Mouse (Mus musculus): ENCODE results near the gene Odf4. TPM values are rescaled to one million over a fixed set of nuclear protein-coding genes. Genes with fewer than 3 reads are reported as not detected.
"Not testable (repeated sequence)": the region's sequence is repeated elsewhere in the genome, so short reads cannot be mapped to it uniquely, and the experiment has no call there.

Odf4 gene
- 0.57 and 0.73 TPM in 2 replicates for polyA plus RNA-seq (2015; fragmentation: Nextera tagmentation; extraction: Ambion mirVana)

DNA sequence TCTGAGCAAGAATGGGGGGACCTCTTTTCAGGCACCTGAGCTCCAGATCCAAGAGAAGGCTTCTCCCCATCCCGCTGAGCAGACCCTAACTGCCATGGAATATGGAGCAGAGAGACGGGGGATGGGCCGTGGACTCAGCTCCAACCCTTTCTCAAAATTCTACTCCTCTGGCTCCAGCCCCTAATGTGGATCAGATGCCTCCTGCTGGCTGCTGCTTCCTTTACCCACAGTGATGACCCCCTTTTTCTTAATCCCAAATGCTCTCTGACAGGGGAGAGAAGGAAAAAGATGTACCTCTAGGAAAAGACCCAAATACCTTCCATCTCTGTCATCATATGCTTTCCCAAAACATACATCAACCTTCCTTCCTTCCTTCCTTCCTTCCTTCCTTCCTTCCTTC, at the start of gene Odf4:
Odf4 (minus strand) TSS at position 101 of the 400 bp plus-strand sequence.
- no peak within 1 kb of the TSS for H3K27ac ChIP-seq
- 0 out of 2 replicates have a peak, but pooled peaks cover 3% of the 10 kb centered on the region for H3K4me1 ChIP-seq (replicated peaks)
- no peak within 1 kb of the TSS for H3K4me2 ChIP-seq (replicated peaks)
- H3K4me3 ChIP-seq (replicated peaks), result no peak within 1 kb of the TSS
- H3K9ac ChIP-seq (replicated peaks), result no peak within 1 kb of the TSS
- 77% methylated on average over 3 of the region's 3 CpGs for whole genome bisulfite sequencing
- ATAC-seq, result no peak
- H3K36me3 ChIP-seq, result no peaks in the 10 kb centered on the region
- no peaks in the 10 kb centered on the region for H3K9me3 ChIP-seq
- no peaks in the 10 kb centered on the region for H3K27me3 ChIP-seq

DNA sequence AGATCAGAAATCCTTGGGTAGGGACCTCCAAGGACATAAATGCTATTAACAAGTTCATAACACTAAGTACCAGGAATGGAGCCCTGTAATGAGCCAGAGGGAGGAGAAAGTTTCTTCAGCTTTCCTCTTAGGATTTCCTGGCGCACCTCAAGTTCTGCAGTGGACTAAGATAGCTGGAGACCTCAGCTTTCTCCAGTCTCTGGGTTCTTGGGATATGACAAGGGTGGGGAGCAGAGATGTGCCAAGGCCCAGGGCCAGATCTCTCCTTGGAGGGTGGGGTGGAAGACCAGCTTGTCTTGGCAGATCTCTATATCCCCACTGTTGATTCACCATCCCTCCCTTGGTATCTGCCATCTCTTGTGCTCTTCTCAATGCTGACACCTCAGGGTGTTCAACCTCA, 48.7 kb upstream of the Odf4 start:
- 0 out of 2 replicates have a peak, but pooled peaks cover 5% of the 10 kb centered on the region for H3K27me3 ChIP-seq
- H3K36me3 ChIP-seq, result no peaks in the 10 kb centered on the region
- peaks cover 12% of the 10 kb centered on the region for H3K4me1 ChIP-seq (replicated peaks)
- H3K27ac ChIP-seq, result no peak overlapping the region
- no peak for ATAC-seq
- WGBS, result 87% methylated on average over 1 of the region's 1 CpGs
- no peak overlapping the region for H3K4me3 ChIP-seq (replicated peaks)
- no peaks in the 10 kb centered on the region for H3K9me3 ChIP-seq
- no peak overlapping the region for H3K9ac ChIP-seq (replicated peaks)
- no peak overlapping the region for H3K4me2 ChIP-seq (replicated peaks)

DNA sequence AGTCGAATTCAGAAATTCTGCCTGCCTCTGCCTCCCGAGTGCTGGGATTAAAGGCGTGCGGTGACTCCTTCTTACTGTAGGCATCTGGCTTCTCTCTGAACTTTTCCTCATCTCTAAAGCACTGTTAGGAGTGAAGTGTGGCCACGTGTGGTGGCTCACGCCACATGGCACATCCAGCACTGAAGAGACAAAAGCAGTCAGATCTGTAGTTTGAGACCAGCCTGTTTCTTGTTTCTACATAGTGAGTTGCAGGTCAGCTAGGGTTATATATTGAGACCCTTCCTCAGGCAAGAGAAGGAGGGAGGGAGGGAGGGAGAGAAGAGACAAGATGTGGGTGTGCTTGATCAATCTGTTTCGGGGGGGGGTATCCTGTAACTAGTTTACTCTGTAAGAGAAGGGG, 48.2 kb upstream of the Odf4 start, which contains the start of gene Rangrf:
Rangrf (minus strand) TSS at position 101 of the 400 bp plus-strand sequence.
- no peaks in the 10 kb centered on the region for H3K9me3 ChIP-seq
- H3K27ac ChIP-seq, result no peak within 1 kb of the TSS
- H3K4me2 ChIP-seq (replicated peaks), result peak within 1 kb of the TSS; percentile 66
- ATAC-seq, result no peak
- peak within 1 kb of the TSS; percentile 45 for H3K4me3 ChIP-seq (replicated peaks)
- H3K36me3 ChIP-seq, result no peaks in the 10 kb centered on the region
- H3K4me1 ChIP-seq (replicated peaks), result peaks cover 12% of the 10 kb centered on the region
- H3K9ac ChIP-seq (replicated peaks), result 0 out of 2 replicates have a peak within 1 kb of the TSS, but pooled peaks have one; percentile 36
- H3K27me3 ChIP-seq, result 0 out of 2 replicates have a peak, but pooled peaks cover 5% of the 10 kb centered on the region
- 82% methylated on average over 7 of the region's 7 CpGs for WGBS

DNA sequence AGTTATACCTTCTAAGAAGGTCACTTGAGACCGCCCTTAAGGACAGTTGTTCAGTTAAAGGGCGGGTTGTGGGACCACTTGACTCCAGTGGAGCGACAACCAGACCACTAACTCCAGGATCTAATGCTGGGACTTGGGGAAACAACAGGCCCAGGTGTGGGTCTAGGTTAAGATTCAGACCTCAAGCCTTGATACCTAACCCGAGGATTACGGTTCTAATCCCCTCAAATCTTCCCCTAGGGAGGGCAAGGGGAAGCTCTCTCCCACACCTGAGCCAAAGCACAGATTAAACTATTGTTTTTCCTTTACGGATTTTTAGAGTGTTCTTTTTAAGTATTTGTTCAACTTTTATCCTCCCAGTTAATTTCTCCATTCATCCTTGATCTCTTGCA, 47.2 kb upstream of the Odf4 start:
- H3K36me3 ChIP-seq, result no peaks in the 10 kb centered on the region
- H3K27me3 ChIP-seq, result peaks cover 10% of the 10 kb centered on the region; the same call in 1 of the 2 replicates
- no peaks in the 10 kb centered on the region for H3K9me3 ChIP-seq
- peaks cover 12% of the 10 kb centered on the region for H3K4me1 ChIP-seq (replicated peaks)
- 25% methylated on average over 6 of the region's 6 CpGs for WGBS
- H3K9ac ChIP-seq (replicated peaks), result peak overlapping the region; percentile 36; the same call in 1 of the 2 replicates
- no peak overlapping the region for H3K27ac ChIP-seq
- peak overlapping the region; percentile 45 for H3K4me3 ChIP-seq (replicated peaks)
- no peak for ATAC-seq
- peak overlapping the region; percentile 66 for H3K4me2 ChIP-seq (replicated peaks)

DNA sequence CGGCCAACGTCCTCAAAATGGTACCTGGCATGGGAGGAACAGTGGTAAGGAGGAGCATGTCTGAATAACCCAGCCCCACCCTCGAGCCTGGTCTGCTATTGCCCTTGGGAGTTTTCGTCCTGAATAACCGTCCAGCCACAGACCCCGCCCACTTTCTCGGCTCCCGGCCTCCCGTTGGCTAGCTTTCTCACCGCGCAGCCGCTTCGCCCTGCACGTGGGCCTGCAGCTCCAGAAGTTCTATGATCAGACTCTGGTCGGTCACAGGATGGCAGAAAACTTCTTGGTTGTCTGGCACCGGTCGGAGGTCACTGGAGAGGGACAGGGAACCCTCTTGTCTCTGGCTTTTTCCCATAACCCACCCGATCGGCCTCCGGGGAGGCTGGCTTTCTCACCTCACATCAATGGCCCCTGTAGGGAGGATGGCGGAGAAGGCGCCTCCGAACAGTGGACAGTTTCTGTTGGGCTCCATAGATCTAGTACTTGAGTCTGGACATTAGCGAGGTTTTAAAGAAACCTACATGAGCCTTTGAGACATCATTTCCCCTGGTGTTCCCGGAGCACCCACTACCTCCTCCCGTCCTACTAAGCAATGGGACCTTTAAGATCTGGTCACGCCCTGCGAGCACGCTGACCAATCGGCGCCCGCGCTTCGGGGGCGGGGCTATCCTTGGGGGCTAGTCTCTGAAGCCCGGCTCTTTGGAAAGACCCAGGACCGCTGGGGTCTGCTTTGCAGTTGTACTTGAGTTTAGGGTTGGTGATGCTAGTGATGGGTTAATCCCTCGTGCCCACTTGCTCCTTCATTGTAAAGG, 46.6 kb upstream of the Odf4 start:
- WGBS, result under 1% methylated on average over 38 of the region's 38 CpGs

DNA sequence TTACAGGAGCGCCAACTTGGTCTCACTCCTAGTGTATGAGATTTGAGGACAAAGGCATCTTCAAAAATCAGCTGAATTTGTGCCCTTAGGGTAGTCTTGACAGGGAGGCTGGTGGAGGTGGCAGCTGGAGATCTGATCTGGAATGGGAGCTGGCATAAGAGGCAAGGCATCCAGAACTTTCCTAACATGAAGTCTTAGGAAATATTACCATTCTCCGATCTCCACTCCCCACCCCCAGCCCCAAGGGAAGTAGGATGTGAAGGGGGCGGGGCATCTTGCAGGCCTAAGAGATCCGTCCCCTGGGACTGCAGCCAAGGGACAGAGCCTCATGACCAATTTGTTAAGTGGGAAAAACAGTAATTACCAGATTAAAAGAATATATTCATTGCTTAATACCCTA, 43.4 kb upstream of the Odf4 start:
- Histone ChIP-seq H3K4me2 (replicated peaks) (no peak overlapping the region), H3K9me3 (no peaks in the 10 kb centered on the region), H3K36me3 (no peaks in the 10 kb centered on the region), H3K27ac (no peak overlapping the region), H3K4me3 (replicated peaks) (no peak overlapping the region), H3K27me3 (peaks cover 17% of the 10 kb centered on the region), H3K9ac (replicated peaks) (no peak overlapping the region), H3K4me1 (replicated peaks) (peaks cover 26% of the 10 kb centered on the region)
- WGBS, result 78% methylated on average over 4 of the region's 4 CpGs
- ATAC-seq, result no peak

More for the DNA sequence above, 46.6 kb upstream of the Odf4 start:
- not testable (repeated sequence) for H3K27ac ChIP-seq, H3K9me3 ChIP-seq, H3K36me3 ChIP-seq
- Histone ChIP-seq H3K27me3 (peaks cover 16% of the 10 kb centered on the region), H3K4me2 (replicated peaks) (peak overlapping the region; percentile 66), H3K9ac (replicated peaks) (peak overlapping the region; percentile 36; the same call in 1 of the 2 replicates), H3K4me1 (replicated peaks) (peaks cover 16% of the 10 kb centered on the region), H3K4me3 (replicated peaks) (peak overlapping the region; percentile 45)
- peak; percentile 90 for ATAC-seq

DNA sequence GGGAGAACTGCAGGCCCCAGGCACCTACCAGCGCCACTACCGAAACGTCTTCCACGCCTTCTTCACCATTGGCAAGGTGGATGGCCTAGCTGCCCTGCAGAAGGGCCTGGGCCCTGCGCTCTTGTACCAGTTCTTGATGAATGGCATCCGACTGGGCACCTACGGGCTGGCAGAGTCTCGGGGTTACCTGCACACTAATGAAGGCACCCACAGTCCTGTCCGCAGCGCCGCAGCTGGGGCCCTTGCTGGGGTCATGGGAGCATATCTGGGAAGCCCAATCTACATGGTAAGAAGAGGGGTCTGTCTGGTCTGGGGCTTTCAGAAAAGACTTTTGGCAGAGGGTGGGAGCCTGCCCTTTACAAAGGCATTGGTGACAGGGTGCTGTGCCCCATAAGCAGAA, 41.9 kb upstream of the Odf4 start:
- H3K4me2 ChIP-seq (replicated peaks), result peak overlapping the region; percentile 85
- H3K9me3 ChIP-seq, result no peaks in the 10 kb centered on the region
- 0 out of 2 replicates have a peak overlapping the region, but pooled peaks have one; percentile 58 for H3K4me3 ChIP-seq (replicated peaks)
- H3K9ac ChIP-seq (replicated peaks), result peak overlapping the region; percentile 54; the same call in 1 of the 2 replicates
- no peak overlapping the region for H3K27ac ChIP-seq
- H3K36me3 ChIP-seq, result no peaks in the 10 kb centered on the region
- WGBS, result 89% methylated on average over 11 of the region's 11 CpGs
- H3K4me1 ChIP-seq (replicated peaks), result peaks cover 22% of the 10 kb centered on the region
- no peak for ATAC-seq
- H3K27me3 ChIP-seq, result peaks cover 16% of the 10 kb centered on the region

DNA sequence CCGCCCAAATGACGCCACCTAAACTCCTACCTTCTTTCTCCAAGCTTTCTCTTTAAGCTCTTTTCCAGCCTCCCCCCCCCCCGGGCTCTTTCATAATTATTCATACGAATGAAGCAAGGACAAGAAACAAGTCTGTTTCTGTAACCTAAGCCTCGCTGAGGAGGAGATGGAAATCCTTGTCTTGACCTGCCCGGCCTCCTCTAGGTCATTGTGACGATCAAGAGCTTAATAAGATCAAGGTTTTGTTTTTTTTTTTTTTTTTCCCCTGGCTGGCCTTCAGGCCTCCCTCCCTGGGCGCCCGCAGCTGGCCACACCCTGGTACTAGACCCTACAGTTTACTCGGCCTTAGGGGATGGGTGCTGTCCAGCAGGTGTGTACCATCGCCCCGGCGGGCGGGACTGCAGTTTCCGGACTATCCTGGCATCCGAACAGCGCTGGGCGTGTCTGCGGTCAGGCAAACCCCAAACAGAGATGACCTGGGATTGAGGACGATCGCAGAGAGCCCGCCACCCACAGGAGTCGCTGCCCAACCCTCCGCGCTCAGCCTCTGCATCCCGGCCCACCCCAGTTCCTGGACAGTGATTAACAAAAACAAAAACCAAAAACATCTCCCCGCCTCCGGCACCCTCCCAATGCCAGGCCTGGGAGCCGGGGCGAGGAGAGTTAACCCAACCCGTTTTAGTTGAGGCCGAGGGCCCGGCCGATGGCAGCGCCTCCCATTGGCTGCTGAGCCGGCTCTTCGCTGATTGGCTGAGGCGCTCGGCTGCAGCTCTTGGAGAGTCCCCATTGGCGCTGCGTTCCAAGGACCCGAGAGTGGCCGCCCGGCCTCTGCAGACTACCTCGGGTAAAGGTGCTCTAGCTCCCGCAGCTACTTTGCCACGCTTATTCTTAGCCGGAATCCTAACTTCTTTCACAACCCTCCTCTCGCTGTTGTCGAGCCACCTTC, 40.7 kb upstream of the Odf4 start, which contains the start of gene Slc25a35:
Slc25a35 (plus strand) TSS at position 795 of the 946 bp plus-strand sequence.
- H3K4me3 ChIP-seq (replicated peaks), result peak within 1 kb of the TSS; percentile 58
- H3K4me2 ChIP-seq (replicated peaks), result peak within 1 kb of the TSS; percentile 85
- peaks cover 15% of the 10 kb centered on the region for H3K4me1 ChIP-seq (replicated peaks)
- H3K9ac ChIP-seq (replicated peaks), result peak within 1 kb of the TSS; percentile 73
- ATAC-seq, result peak; percentile 97
- H3K36me3 ChIP-seq, result no peaks in the 10 kb centered on the region
- H3K27me3 ChIP-seq, result peaks cover 17% of the 10 kb centered on the region
- no peaks in the 10 kb centered on the region for H3K9me3 ChIP-seq
- WGBS, result under 1% methylated on average over 50 of the region's 50 CpGs
- H3K27ac ChIP-seq, result peak within 1 kb of the TSS; percentile 45; the same call in 1 of the 2 replicates

DNA sequence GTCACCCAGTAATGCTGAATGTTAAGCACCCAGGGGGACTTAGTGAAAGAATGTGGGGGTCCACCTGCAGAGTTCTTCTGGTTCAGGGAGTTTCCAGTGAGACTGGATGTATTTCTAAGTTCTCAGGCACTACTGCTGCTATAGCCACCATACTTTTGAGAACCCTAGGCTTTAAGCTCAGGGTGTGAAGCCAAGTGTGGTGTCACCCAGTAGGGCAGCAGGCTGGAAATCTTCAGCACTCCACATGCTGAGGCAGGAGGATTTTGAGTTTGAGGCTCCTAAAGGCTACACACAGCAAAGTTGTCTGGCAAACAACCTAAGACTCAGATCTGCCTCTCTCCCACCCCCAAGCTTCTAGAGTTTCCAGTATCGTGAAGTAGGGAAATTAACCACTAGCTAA, 39.7 kb upstream of the Odf4 start:
- WGBS, result 66% methylated on average over 1 of the region's 1 CpGs
- peak overlapping the region; percentile 85; the same call in 1 of the 2 replicates for H3K4me2 ChIP-seq (replicated peaks)

DNA sequence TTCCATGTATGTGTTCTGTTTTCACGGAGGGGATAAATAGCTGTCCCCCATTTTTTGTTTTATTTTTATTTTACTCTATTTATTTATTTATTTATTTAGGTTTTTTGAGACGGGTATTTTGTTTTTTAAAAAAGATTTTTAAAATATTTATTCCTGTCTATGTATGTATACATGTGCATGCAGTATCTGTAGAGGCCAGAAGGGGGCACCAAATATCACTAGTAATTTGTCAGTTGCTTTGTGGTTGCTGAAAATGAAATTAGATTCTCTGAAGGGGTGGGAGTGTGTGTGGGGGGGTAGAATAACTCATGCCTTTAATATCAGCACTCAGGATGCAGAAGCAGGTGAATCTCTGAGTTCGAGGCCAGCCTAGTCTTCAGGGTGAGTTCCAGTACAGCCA, 39.0 kb upstream of the Odf4 start:
- no peak for ATAC-seq
- peaks cover 14% of the 10 kb centered on the region for H3K4me1 ChIP-seq (replicated peaks)

More for the DNA sequence above, 39.7 kb upstream of the Odf4 start:
- H3K27me3 ChIP-seq, result peaks cover 17% of the 10 kb centered on the region
- H3K9me3 ChIP-seq, result no peaks in the 10 kb centered on the region
- H3K4me1 ChIP-seq (replicated peaks), result peaks cover 14% of the 10 kb centered on the region
- no peaks in the 10 kb centered on the region for H3K36me3 ChIP-seq
- H3K4me3 ChIP-seq (replicated peaks), result 0 out of 2 replicates have a peak overlapping the region, but pooled peaks have one; percentile 58
- no peak for ATAC-seq
- no peak overlapping the region for H3K27ac ChIP-seq
- no peak overlapping the region for H3K9ac ChIP-seq (replicated peaks)

DNA sequence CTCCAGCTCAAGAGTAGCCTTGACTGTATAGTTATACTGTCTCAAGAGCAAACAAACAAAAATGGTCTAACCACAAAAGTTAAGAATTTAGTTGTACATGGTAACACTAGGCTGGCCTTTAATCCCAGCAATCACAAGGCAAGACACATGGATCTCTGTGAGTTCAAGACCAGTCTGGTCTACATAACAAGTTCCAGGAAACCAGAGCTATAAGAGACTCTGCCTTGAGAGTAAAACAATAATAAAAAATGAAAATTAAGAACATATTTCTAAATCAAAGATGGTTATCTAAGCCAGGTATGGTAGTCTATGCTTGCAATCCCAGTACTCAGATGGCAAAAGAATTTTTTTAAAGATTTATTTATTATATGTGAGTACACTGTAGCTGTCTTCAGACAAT, 38.2 kb upstream of the Odf4 start:
- no peak overlapping the region for H3K9ac ChIP-seq (replicated peaks)
- no peaks in the 10 kb centered on the region for H3K9me3 ChIP-seq
- no peaks in the 10 kb centered on the region for H3K36me3 ChIP-seq
- H3K4me3 ChIP-seq (replicated peaks), result no peak overlapping the region
- peaks cover 14% of the 10 kb centered on the region for H3K4me1 ChIP-seq (replicated peaks)
- H3K4me2 ChIP-seq (replicated peaks), result no peak overlapping the region
- peaks cover 17% of the 10 kb centered on the region for H3K27me3 ChIP-seq
- no peak overlapping the region for H3K27ac ChIP-seq
- ATAC-seq, result no peak

More for the DNA sequence above, 39.0 kb upstream of the Odf4 start:
- H3K9me3 ChIP-seq, result no peaks in the 10 kb centered on the region
- 30% methylated on average over 3 of the region's 3 CpGs for WGBS
- H3K4me2 ChIP-seq (replicated peaks), result no peak overlapping the region
- peaks cover 17% of the 10 kb centered on the region for H3K27me3 ChIP-seq
- H3K36me3 ChIP-seq, result no peaks in the 10 kb centered on the region
- no peak overlapping the region for H3K27ac ChIP-seq
- H3K4me3 ChIP-seq (replicated peaks), result no peak overlapping the region
- no peak overlapping the region for H3K9ac ChIP-seq (replicated peaks)
